Mouse (Mus musculus) lung, embryonic 14.5 days (tissue): ENCODE data around the gene Plscr1. TPM values are rescaled to one million over a fixed set of nuclear protein-coding genes. Genes with fewer than 3 reads are reported as not detected.

Experiments used
- ATAC-seq: fragments of 200-750 bp; cut with Nextera tagmentation; 2 replicates; pipeline ENCODE4 v1.8.0; 2017; ENCODE audit warnings: mild to moderate bottlenecking, moderate TSS enrichment, moderate library complexity; ENCODE audit not compliant: insufficient read depth
- DNase-seq: peaks from one replicate; pipeline ENCODE4 v3.0.0-alpha.2; 2015
- H3K27ac ChIP-seq: fragments of 300-500 bp; sonication (generic); 2 replicates; pipeline ENCODE4 v1.5.1; 2014; ENCODE audit warnings: low read depth, mild to moderate bottlenecking, moderate library complexity
- H3K27me3 ChIP-seq: fragments of 300-500 bp; sonication (generic); 2 replicates; pipeline ENCODE4 v1.6.1; 2014; ENCODE audit warnings: low read length, control low read depth; ENCODE audit not compliant: insufficient read depth
- H3K36me3 ChIP-seq: fragments of 300-500 bp; sonication (generic); 2 replicates; pipeline ENCODE4 v1.6.1; 2014; ENCODE audit warnings: control low read depth; ENCODE audit not compliant: insufficient read depth
- H3K4me1 ChIP-seq: fragments of 300-500 bp; sonication (generic); 2 replicates; pipeline ENCODE4 v1.6.1; 2014; ENCODE audit warnings: antibody characterized with exemption, control low read depth; ENCODE audit not compliant: insufficient read depth
- H3K4me2 ChIP-seq: fragments of 300-500 bp; sonication (generic); 2 replicates; pipeline ENCODE4 v1.6.1; 2014; ENCODE audit warnings: mild to moderate bottlenecking
- H3K4me3 ChIP-seq: fragments of 300-500 bp; sonication (generic); 2 replicates; pipeline ENCODE4 v1.5.1; 2014; ENCODE audit warnings: low read depth, low read length
- H3K9ac ChIP-seq: fragments of 300-500 bp; sonication (generic); 2 replicates; pipeline ENCODE4 v1.6.1; 2014
- H3K9me3 ChIP-seq: fragments of 300-500 bp; sonication (generic); 2 replicates; pipeline ENCODE4 v1.6.1; 2016; ENCODE audit warnings: low read depth, low read length, control low read depth
- CTCF ChIP-seq: IDR thresholded peaks from 2 replicates; pipeline ENCODE4 v1.5.1; 2016; ENCODE audit warnings: antibody characterized with exemption, low read depth
- WGBS: fragments of 180-500 bp; shearing (Covaris S2); extraction: QIAGEN DNeasy Blood & Tissue Kit; methylation state at CpG from one replicate; pipeline ENCODE4 v1.1.7; 2014; 5-methylcytosine and 5-hydroxymethylcytosine counted together
- polyA plus RNA-seq: library from polyadenylated mRNA; unstranded; fragments of >200 nt; fragmentation: Nextera tagmentation; extraction: Ambion mirVana; gene quantifications from 2 replicates; pipeline ENCODE4 v1.2.1, GENCODE M21; 2014

Plscr1 gene
- polyA plus RNA-seq, 1 experiment from 2014 or later = 29.5 TPM

DNA sequence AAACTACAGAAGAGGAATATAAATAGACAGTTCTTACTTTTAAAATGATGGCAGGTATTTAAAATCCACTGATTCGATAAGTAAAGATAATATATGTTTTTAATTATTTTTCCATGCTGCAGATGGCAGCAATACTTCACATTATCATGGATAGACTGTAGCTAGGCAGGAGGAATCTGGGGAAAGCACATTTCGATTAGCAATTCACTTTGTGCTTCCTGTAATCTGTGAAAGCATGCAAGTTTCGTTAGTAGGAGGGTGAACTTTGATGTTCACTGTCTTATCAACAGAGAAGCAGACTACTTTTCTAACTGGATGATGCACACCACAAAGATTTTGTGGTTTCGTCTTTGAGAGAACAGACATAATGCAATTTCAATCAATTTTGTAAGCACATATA lies 32.1 kb upstream of the Plscr1 start:
- Histone ChIP-seq H3K9me3 (no peaks in the 10 kb centered on the region), H3K4me1 (no peaks in the 10 kb centered on the region), H3K4me3 (no peak overlapping the region), H3K36me3 (no peaks in the 10 kb centered on the region), H3K9ac (no peak overlapping the region), H3K4me2 (no peak overlapping the region), H3K27ac (no peak overlapping the region), H3K27me3 (no peaks in the 10 kb centered on the region)
- WGBS = 40% methylated on average over 4 of the region's 4 CpGs
- TF ChIP-seq CTCF = peak; percentile 21; the same call in 1 of the 2 replicates
- DNase-seq = peak; percentile 70
- ATAC-seq = peak; percentile 38; the same call in 1 of the 2 replicates

DNA sequence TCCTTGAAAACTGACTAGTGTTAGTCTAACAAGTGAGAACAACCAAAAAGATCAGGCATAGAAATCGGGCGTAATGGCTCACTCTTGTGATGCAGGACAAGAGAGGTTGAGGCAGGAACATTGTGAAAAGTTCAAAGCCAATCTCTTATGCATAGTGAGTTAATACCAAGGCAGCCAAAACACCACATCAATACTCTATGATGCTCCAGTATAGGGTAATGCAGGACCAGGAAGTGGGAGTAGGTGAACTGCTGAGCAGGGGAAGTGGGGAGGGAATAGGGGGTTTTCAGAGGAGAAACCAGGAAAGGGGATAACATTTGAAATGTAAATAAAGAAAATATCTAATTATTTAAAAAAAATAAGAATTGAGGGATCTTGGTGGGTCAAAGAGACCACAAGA lies 31.7 kb upstream of the Plscr1 start:
- no peak overlapping the region for H3K9ac ChIP-seq
- no peaks in the 10 kb centered on the region for H3K36me3 ChIP-seq
- H3K27me3 ChIP-seq = no peaks in the 10 kb centered on the region
- H3K9me3 ChIP-seq = no peaks in the 10 kb centered on the region
- WGBS = 83% methylated on average over 2 of the region's 2 CpGs
- no peak overlapping the region for H3K27ac ChIP-seq
- no peak overlapping the region for H3K4me2 ChIP-seq
- DNase-seq (no peak), ATAC-seq (no peak; the same call in 1 of the 2 replicates)
- TF ChIP-seq CTCF = no peak
- no peak overlapping the region for H3K4me3 ChIP-seq
- no peaks in the 10 kb centered on the region for H3K4me1 ChIP-seq

DNA sequence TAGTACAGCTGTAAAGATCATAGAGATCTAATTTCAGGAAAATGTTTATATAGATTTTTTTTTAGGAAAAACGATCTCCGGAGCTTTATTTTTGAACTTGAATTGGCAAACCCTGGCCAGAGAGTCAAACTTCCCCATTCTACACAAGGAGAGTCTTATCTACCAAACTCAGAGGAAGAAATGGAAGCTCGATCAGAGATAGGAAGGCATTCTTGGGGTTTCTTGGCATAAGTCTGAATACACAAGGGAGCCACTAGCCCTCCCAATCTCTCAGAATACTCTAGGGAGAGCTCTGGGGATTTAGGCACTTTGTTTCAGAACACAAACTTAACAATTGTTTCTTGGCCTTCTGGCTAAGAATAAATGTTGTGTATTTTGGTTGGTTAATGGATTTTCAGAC lies 29.4 kb upstream of the Plscr1 start:
- Histone ChIP-seq H3K4me3 (no peak overlapping the region), H3K4me2 (no peak overlapping the region), H3K9me3 (no peaks in the 10 kb centered on the region), H3K27ac (no peak overlapping the region), H3K27me3 (no peaks in the 10 kb centered on the region), H3K36me3 (no peaks in the 10 kb centered on the region), H3K4me1 (no peaks in the 10 kb centered on the region), H3K9ac (no peak overlapping the region)
- TF ChIP-seq CTCF = no peak
- DNase-seq (no peak), ATAC-seq (no peak)
- WGBS = 41% methylated on average over 3 of the region's 3 CpGs

DNA sequence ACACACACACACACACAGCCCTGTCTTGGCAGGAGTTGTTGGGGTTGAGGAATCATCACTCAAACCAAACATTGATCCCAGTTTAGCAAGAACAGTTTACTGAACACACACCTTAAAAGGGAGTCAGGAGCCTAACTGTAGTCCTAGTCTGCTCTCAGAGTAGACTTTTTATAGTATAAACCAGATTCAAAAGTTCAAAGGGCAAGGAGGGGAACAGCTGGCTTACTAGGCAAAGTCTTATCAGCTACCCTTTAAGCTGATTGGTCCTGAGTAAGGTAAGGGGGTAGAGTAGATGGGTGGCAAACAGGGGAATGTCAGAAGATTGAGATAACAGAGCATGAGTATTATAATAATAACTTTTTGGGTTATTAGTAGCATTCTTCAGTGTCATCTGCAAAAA lies 28.1 kb upstream of the Plscr1 start:
- H3K4me1 ChIP-seq = no peaks in the 10 kb centered on the region
- no peak for TF ChIP-seq CTCF
- no peaks in the 10 kb centered on the region for H3K9me3 ChIP-seq
- no peaks in the 10 kb centered on the region for H3K27me3 ChIP-seq
- ATAC-seq (no peak), DNase-seq (no peak)
- H3K9ac ChIP-seq = no peak overlapping the region
- H3K36me3 ChIP-seq = no peaks in the 10 kb centered on the region
- no peak overlapping the region for H3K4me2 ChIP-seq
- no peak overlapping the region for H3K27ac ChIP-seq
- no peak overlapping the region for H3K4me3 ChIP-seq

DNA sequence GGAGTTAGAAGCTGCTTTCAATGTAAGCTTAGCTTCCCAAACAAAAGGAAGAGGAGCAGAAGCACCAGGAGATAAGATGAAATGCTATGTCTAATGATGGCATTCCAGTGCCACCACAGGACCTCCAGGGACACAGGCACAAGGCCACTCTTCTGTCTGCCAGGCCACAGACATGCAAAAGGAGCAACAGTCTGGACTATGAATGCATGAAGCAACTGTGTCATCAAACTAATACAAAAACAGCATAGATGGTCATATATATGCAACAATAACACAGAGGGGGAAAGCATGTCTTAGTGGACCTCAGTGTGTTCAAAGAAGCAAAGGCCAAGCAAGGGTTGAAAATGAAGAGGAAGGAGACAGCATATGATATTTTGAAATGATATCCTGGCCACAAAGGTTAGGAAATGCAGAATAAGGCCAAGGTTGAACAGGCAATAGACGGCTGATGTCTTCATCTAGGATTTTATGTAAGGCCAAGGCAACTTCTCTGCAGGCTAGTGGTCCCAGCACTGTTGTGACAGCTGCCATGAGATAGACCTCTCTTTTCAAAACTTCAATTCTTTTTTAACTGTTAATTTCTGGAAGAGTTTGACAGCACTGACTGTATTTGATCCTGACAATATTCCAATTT lies 24.8 kb upstream of the Plscr1 start:
- H3K9me3 ChIP-seq = no peaks in the 10 kb centered on the region
- TF ChIP-seq CTCF = no peak
- no peak overlapping the region for H3K27ac ChIP-seq
- H3K27me3 ChIP-seq = no peaks in the 10 kb centered on the region
- H3K4me3 ChIP-seq = no peak overlapping the region
- H3K36me3 ChIP-seq = no peaks in the 10 kb centered on the region
- no peak overlapping the region for H3K9ac ChIP-seq
- no peak overlapping the region for H3K4me2 ChIP-seq
- DNase-seq = no peak
- no peak for ATAC-seq
- H3K4me1 ChIP-seq = no peaks in the 10 kb centered on the region
- WGBS = 94% methylated on average over 1 of the region's 1 CpGs

DNA sequence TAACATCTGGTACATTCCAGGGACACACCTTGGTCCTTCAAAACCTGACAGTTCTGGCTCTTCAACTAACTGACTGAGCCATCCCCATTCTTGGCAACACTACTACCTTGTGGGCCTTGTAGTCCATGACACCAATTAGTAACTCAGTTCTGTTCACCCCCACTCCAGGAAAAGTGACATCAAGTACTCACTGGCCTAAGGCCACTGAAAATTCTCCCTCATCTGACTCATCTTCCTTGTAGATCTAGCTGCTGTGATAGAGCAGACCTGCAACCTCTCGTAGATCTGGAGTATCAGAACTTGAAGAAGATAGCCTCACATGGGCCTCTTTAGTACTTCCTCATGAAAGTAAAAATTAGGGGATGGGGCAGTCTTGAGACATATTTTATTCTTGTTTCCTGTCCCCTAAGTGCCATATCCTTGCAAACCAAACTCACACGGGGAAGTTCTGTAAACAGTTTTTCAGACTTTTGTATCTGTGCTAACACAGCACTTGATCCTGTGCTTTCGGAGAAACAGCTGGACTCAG lies 23.4 kb upstream of the Plscr1 start:
- H3K27ac ChIP-seq = no peak overlapping the region
- WGBS = 53% methylated on average over 3 of the region's 3 CpGs
- no peak overlapping the region for H3K4me3 ChIP-seq
- DNase-seq (no peak), ATAC-seq (no peak)
- H3K4me1 ChIP-seq = no peaks in the 10 kb centered on the region
- no peak for TF ChIP-seq CTCF
- no peaks in the 10 kb centered on the region for H3K36me3 ChIP-seq
- H3K9ac ChIP-seq = no peak overlapping the region
- H3K9me3 ChIP-seq = no peaks in the 10 kb centered on the region
- no peaks in the 10 kb centered on the region for H3K27me3 ChIP-seq
- H3K4me2 ChIP-seq = no peak overlapping the region

DNA sequence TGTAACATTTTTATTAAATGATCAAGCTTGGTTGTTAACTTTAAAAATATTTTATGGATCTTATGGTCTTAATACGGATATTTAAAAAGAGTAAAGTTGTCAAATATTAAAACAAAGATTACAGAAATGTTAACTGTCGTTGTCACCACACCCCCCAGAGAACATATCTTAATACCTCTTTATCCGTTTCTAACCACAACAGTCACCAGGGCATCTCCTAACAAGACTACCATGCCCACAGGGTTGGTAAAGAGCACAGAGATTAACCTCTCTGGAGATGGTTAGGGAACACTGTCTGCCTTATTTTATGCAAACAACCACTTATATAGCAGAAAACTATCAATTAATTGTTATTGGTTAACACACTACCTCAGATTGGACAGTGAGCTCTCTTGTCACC lies 22.8 kb upstream of the Plscr1 start:
- no peaks in the 10 kb centered on the region for H3K27me3 ChIP-seq
- H3K9ac ChIP-seq = no peak overlapping the region
- no peak for ATAC-seq
- H3K9me3 ChIP-seq = no peaks in the 10 kb centered on the region
- 76% methylated on average over 3 of the region's 3 CpGs for WGBS
- H3K27ac ChIP-seq = no peak overlapping the region
- no peaks in the 10 kb centered on the region for H3K4me1 ChIP-seq
- no peak overlapping the region for H3K4me2 ChIP-seq
- no peak for DNase-seq
- no peak for TF ChIP-seq CTCF
- H3K4me3 ChIP-seq = no peak overlapping the region
- H3K36me3 ChIP-seq = no peaks in the 10 kb centered on the region
